8 mouse cellular contexts compared by ENCODE assay signal in genomic region chr5:21784161-21785052, GRCm38 (mm10). TPM values are rescaled to one million over a fixed set of nuclear protein-coding genes. Genes with fewer than 3 reads are reported as not detected.
DNase-seq lines count a peak whose midpoint lies in the region; ATAC-seq and TF ChIP-seq lines count a peak whose summit lies in the region.

No protein-coding gene starts in this region.

- under 1% methylated on average over 51 of the region's 51 CpGs for WGBS in hindbrain, embryonic 11.5 days
- WGBS in limb, embryonic 14.5 days: under 1% methylated on average over 44 of the region's 51 CpGs

- peak; percentile 85 for ATAC-seq in hindbrain, embryonic 11.5 days (ENCODE audit: low FRiP score)
- peak; percentile 70 for ATAC-seq in limb, embryonic 14.5 days (ENCODE audit: low FRiP score, low read depth)
- ATAC-seq in monocyte, adult 5-6 weeks (replicated peaks; ENCODE audit: insufficient number of reproducible peaks, low FRiP score, low TSS enrichment, poor library complexity, severe bottlenecking): 0 out of 2 replicates have a peak, but pooled peaks have one; percentile 1

- H3K4me1 ChIP-seq in hindbrain, embryonic 11.5 days (replicated peaks; ENCODE audit: control insufficient read depth, insufficient read depth, low read length): no peaks in the 10 kb centered on the region
- peaks cover 11% of the 10 kb centered on the region; the same call in 1 of the 2 replicates for H3K4me1 ChIP-seq in limb, embryonic 14.5 days (ENCODE audit: control insufficient read depth, insufficient read depth, low read length)

- H3K36me3 ChIP-seq in hindbrain, embryonic 11.5 days (ENCODE audit: control insufficient read depth, insufficient read depth, low read length): 0 out of 2 replicates have a peak, but pooled peaks cover 2% of the 10 kb centered on the region
- H3K36me3 ChIP-seq in limb, embryonic 14.5 days (ENCODE audit: control insufficient read depth, insufficient read depth, low read length): peaks cover 38% of the 10 kb centered on the region

- H3K9ac ChIP-seq in hindbrain, embryonic 11.5 days (ENCODE audit: low read depth, low read length): peak overlapping the region; percentile 89
- peak overlapping the region; percentile 72 for H3K9ac ChIP-seq in limb, embryonic 14.5 days (ENCODE audit: low read depth, low read length, severe bottlenecking)

- no peaks in the 10 kb centered on the region for H3K27me3 ChIP-seq in hindbrain, embryonic 11.5 days (ENCODE audit: control insufficient read depth, insufficient read depth, low read length)
- no peaks in the 10 kb centered on the region for H3K27me3 ChIP-seq in limb, embryonic 14.5 days (ENCODE audit: control insufficient read depth, insufficient read depth, low read length)

- H3K4me2 ChIP-seq in hindbrain, embryonic 11.5 days (replicated peaks; ENCODE audit: low read depth, low read length): peak overlapping the region; percentile 92
- H3K4me2 ChIP-seq in limb, embryonic 14.5 days (replicated peaks; ENCODE audit: low read depth, low read length, severe bottlenecking): peak overlapping the region; percentile 87

- H3K27ac ChIP-seq in hindbrain, embryonic 11.5 days (ENCODE audit: low read depth, low read length): peak overlapping the region; percentile 79
- H3K27ac ChIP-seq in limb, embryonic 14.5 days (replicated peaks; ENCODE audit: low read depth, low read length): peak overlapping the region; percentile 41; the same call in 1 of the 2 replicates

- H3K4me3 ChIP-seq in hindbrain, embryonic 11.5 days (ENCODE audit: low read depth, low read length): peak overlapping the region; percentile 92
- H3K4me3 ChIP-seq in limb, embryonic 14.5 days (replicated peaks; ENCODE audit: low read length): peak overlapping the region; percentile 97

- no peaks in the 10 kb centered on the region for H3K9me3 ChIP-seq in hindbrain, embryonic 11.5 days (ENCODE audit: control insufficient read depth, low read length)
- H3K9me3 ChIP-seq in limb, embryonic 14.5 days (ENCODE audit: control insufficient read depth, low read length): no peaks in the 10 kb centered on the region

- TF ChIP-seq POLR2A in limb, embryonic 14.5 days (IDR thresholded peaks at IDR 0.05; ENCODE audit: borderline replicate concordance, extremely low read depth, insufficient read depth, insufficient read length): no peak

- DNase-seq in embryo, embryonic 10 days (ENCODE audit: low spot score): peak; percentile 41
- no peak for DNase-seq in embryo, embryonic 9.5 days (ENCODE audit: extremely low spot score)
- peak; percentile 80 for DNase-seq in MEL-GATA-1-ER (ENCODE audit: extremely low read depth, low read depth)
- peak; percentile 47 for DNase-seq in embryo, embryonic 11 days
- DNase-seq in hindbrain, embryonic 11.5 days (ENCODE audit: low spot score): peak; percentile 37
- peak; percentile 13 for DNase-seq in limb, embryonic 14.5 days (ENCODE audit: low spot score)
- no peak for DNase-seq in layer of hippocampus, postnatal 14 days (ENCODE audit: low spot score in 2 of 2)

RNA-seq across cellular contexts. Expression of gene Dnajc2, which starts 0.6 kb away (rescaled TPM):
- polyA plus RNA-seq in hindbrain, embryonic 11.5 days (2014; fragmentation: Nextera tagmentation; extraction: Ambion mirVana): 96.1 and 101 TPM in 2 replicates
- polyA plus RNA-seq in limb, embryonic 14.5 days (2012; rRNA removed): 12.4 and 25.4 TPM in 2 replicates
- 60.2 and 61.1 TPM in 2 replicates for polyA plus RNA-seq in limb, embryonic 14.5 days (2014; fragmentation: Nextera tagmentation; extraction: Ambion mirVana)
- total RNA-seq in monocyte, adult 5-6 weeks (2017): 90.7 to 113 TPM (median 108 TPM) in 3 replicates
- 10 to 100 TPM; 27.9 to 33.2 TPM for total RNA-seq in layer of hippocampus, postnatal 14 days (2021)

RNA-seq across cellular contexts. Expression of gene Psmc2, which starts 0.7 kb away (rescaled TPM):
- 245 and 265 TPM in 2 replicates for polyA plus RNA-seq in hindbrain, embryonic 11.5 days (2014; fragmentation: Nextera tagmentation; extraction: Ambion mirVana)
- 64.9 and 89.1 TPM in 2 replicates for polyA plus RNA-seq in limb, embryonic 14.5 days (2012; rRNA removed)
- 165 and 174 TPM in 2 replicates for polyA plus RNA-seq in limb, embryonic 14.5 days (2014; fragmentation: Nextera tagmentation; extraction: Ambion mirVana)
- 69.9 to 75.6 TPM (median 74.7 TPM) in 3 replicates for total RNA-seq in monocyte, adult 5-6 weeks (2017)
- 100 to 1,000 TPM; 116 to 119 TPM for total RNA-seq in layer of hippocampus, postnatal 14 days (2021)

RNA-seq across cellular contexts. Expression of gene Pmpcb, which starts 47.5 kb away (rescaled TPM):
- polyA plus RNA-seq in hindbrain, embryonic 11.5 days (2014; fragmentation: Nextera tagmentation; extraction: Ambion mirVana): 101 and 111 TPM in 2 replicates
- 63.2 and 80.0 TPM in 2 replicates for polyA plus RNA-seq in limb, embryonic 14.5 days (2012; rRNA removed)
- polyA plus RNA-seq in limb, embryonic 14.5 days (2014; fragmentation: Nextera tagmentation; extraction: Ambion mirVana): 82.7 and 85.1 TPM in 2 replicates
- total RNA-seq in monocyte, adult 5-6 weeks (2017): 72.0 to 160 TPM (median 85.6 TPM) in 3 replicates
- 10 to 100 TPM; 59.3 to 67.1 TPM for total RNA-seq in layer of hippocampus, postnatal 14 days (2021)

Comparison
In these comparisons a context has a peak if more than half of its experiments do, and no peak if none do; other contexts are left out.
1. DNase-seq: peak in embryo, embryonic 10 days (single experiment), MEL-GATA-1-ER (single experiment), embryo, embryonic 11 days (single experiment), hindbrain, embryonic 11.5 days (single experiment) and limb, embryonic 14.5 days (single experiment); none in embryo, embryonic 9.5 days (single experiment) and layer of hippocampus, postnatal 14 days (0 of 2).
2. ATAC-seq: peak in every context shown above with its lines; median percentile 85 in hindbrain, embryonic 11.5 days; 70 in limb, embryonic 14.5 days; 1 in monocyte, adult 5-6 weeks.